Mouse (Mus musculus) hindlimb bud, embryonic 11.5 days (tissue): ENCODE data around the gene Gpr156.
A peak's percentile ranks its signal among the peaks of the same experiment; 100 is the strongest.

ENCODE experiments used
- DNase-seq: peaks from one replicate; pipeline ENCODE4 v3.0.0-alpha.2; 2012; ENCODE audit warnings: low read depth, low spot score; ENCODE audit errors: extremely low spot score

Gpr156 gene

GRCm38 (mm10) chr16:37916138-37916817 is at the start of gene Gpr156:
Gene Gpr156, plus strand, starts transcription at chr16:37916496.
- no peak for DNase-seq

- no peak for DNase-seq
Measured at GRCm38 (mm10) chr16:37867791-37868505, 48.3 kb upstream of the Gpr156 start, which contains the start of gene Lrrc58. Gene Lrrc58, plus strand, starts transcription at chr16:37868389.

GRCm38 (mm10) chr16:37868506-37869469 is 47.5 kb upstream of the Gpr156 start:
- no peak for DNase-seq

- DNase-seq: no peak
Measured at GRCm38 (mm10) chr16:37869470-37870231, 46.6 kb upstream of the Gpr156 start.

- DNase-seq: no peak
Measured at GRCm38 (mm10) chr16:37871112-37871715, 45.1 kb upstream of the Gpr156 start.

GRCm38 (mm10) chr16:37874501-37875235 is 41.6 kb upstream of the Gpr156 start:
- no peak for DNase-seq

- DNase-seq: no peak
Measured at GRCm38 (mm10) chr16:37877406-37877805, 38.9 kb upstream of the Gpr156 start.

GRCm38 (mm10) chr16:37878951-37879505 is 37.3 kb upstream of the Gpr156 start:
- no peak for DNase-seq

- no peak for DNase-seq
Measured at GRCm38 (mm10) chr16:37879750-37880419, 36.4 kb upstream of the Gpr156 start.

GRCm38 (mm10) chr16:37881168-37881567 is 35.1 kb upstream of the Gpr156 start:
- no peak for DNase-seq

- no peak for DNase-seq
Measured at GRCm38 (mm10) chr16:37888986-37889385, 27.3 kb upstream of the Gpr156 start.

- DNase-seq: no peak
Measured at GRCm38 (mm10) chr16:37892667-37893066, 23.6 kb upstream of the Gpr156 start.

GRCm38 (mm10) chr16:37893381-37893780 is 22.9 kb upstream of the Gpr156 start:
- no peak for DNase-seq

- DNase-seq: no peak
Measured at GRCm38 (mm10) chr16:37893942-37894341, 22.4 kb upstream of the Gpr156 start.

GRCm38 (mm10) chr16:37898790-37899189 is 17.5 kb upstream of the Gpr156 start:
- DNase-seq: no peak

GRCm38 (mm10) chr16:37899357-37899756 is 16.9 kb upstream of the Gpr156 start:
- DNase-seq: peak; percentile 56

- DNase-seq: no peak
Measured at GRCm38 (mm10) chr16:37901318-37901717, 15.0 kb upstream of the Gpr156 start.

GRCm38 (mm10) chr16:37906456-37906855 is 9.8 kb upstream of the Gpr156 start:
- DNase-seq: no peak

GRCm38 (mm10) chr16:37911086-37911485 is 5.2 kb upstream of the Gpr156 start:
- DNase-seq: no peak
